Mouse (Mus musculus) induced T-regulatory cell, adult 2 months (primary cell): ENCODE measurements around the gene Adamts4.
A peak's percentile ranks its signal among the peaks of the same experiment; 100 is the strongest.

Experiments used
- DNase-seq: peaks from one replicate; pipeline ENCODE4 v3.0.0-alpha.2; 2012; ENCODE audit warnings: low read depth

The Adamts4 gene

GRCm38 (mm10) chr1:171249913-171250600 is at the start of gene Adamts4:
Gene Adamts4, plus strand, starts transcription at chr1:171250421.
- no peak for DNase-seq

GRCm38 (mm10) chr1:171200769-171201168 is 49.5 kb upstream of the Adamts4 start:
- DNase-seq = no peak

- no peak for DNase-seq
Measured at GRCm38 (mm10) chr1:171203471-171204248, 46.6 kb upstream of the Adamts4 start.

- no peak for DNase-seq
Measured at GRCm38 (mm10) chr1:171204249-171204644, 46.0 kb upstream of the Adamts4 start.

- no peak for DNase-seq
Measured at GRCm38 (mm10) chr1:171205704-171206493, 44.3 kb upstream of the Adamts4 start.

GRCm38 (mm10) chr1:171209409-171209808 is 40.8 kb upstream of the Adamts4 start:
- DNase-seq = no peak

GRCm38 (mm10) chr1:171212854-171213253 is 37.4 kb upstream of the Adamts4 start:
- no peak for DNase-seq

GRCm38 (mm10) chr1:171213801-171214496 is 36.3 kb upstream of the Adamts4 start, which contains the start of gene Nr1i3:
Gene Nr1i3, plus strand, starts transcription at chr1:171213970.
- DNase-seq = no peak

GRCm38 (mm10) chr1:171216241-171216955 is 33.8 kb upstream of the Adamts4 start:
- no peak for DNase-seq

- peak; percentile 92 for DNase-seq
Measured at GRCm38 (mm10) chr1:171220871-171221270, 29.4 kb upstream of the Adamts4 start.

- peak; percentile 46 for DNase-seq
Measured at GRCm38 (mm10) chr1:171221281-171222193, 28.7 kb upstream of the Adamts4 start.

- peak; percentile 98 for DNase-seq
Measured at GRCm38 (mm10) chr1:171222238-171223155, 27.7 kb upstream of the Adamts4 start, which contains the start of gene Tomm40l. Gene Tomm40l, minus strand, starts transcription at chr1:171222514.

- peak; percentile 40 for DNase-seq
Measured at GRCm38 (mm10) chr1:171223168-171223567, 27.1 kb upstream of the Adamts4 start.

GRCm38 (mm10) chr1:171223796-171224195 is 26.4 kb upstream of the Adamts4 start:
- peak; percentile 11 for DNase-seq

- DNase-seq = no peak
Measured at GRCm38 (mm10) chr1:171224857-171225256, 25.4 kb upstream of the Adamts4 start, which contains the start of gene Apoa2. Gene Apoa2, plus strand, starts transcription at chr1:171225054.

- no peak for DNase-seq
Measured at GRCm38 (mm10) chr1:171226780-171227179, 23.4 kb upstream of the Adamts4 start.

- DNase-seq = no peak
Measured at GRCm38 (mm10) chr1:171227879-171228278, 22.3 kb upstream of the Adamts4 start.

- no peak for DNase-seq
Measured at GRCm38 (mm10) chr1:171229750-171230149, 20.5 kb upstream of the Adamts4 start.

GRCm38 (mm10) chr1:171230215-171230614 is 20.0 kb upstream of the Adamts4 start:
- DNase-seq = no peak
